Mouse (Mus musculus): ENCODE measurements around the gene Eef2.
"Not testable (repeated sequence)": the region's sequence is repeated elsewhere in the genome, so short reads cannot be mapped to it uniquely, and the experiment has no call there.

Eef2 gene

DNA sequence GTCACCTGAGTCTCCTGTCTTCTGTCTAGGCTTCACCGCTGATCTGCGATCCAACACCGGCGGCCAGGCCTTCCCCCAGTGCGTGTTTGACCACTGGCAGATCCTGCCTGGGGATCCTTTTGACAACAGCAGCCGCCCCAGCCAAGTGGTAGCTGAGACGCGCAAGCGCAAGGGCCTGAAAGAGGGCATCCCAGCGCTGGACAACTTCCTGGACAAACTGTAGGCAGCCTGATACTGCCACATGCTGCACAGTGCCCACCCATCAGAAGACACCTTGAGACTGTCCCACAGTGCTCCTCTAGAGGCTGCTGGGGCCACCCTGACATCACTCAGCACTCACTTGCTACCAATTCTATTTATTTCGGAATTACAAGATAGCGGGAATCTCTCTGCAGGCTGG is 5.4 kb downstream of the Eef2 start:
- not testable (repeated sequence) for DNase-seq

DNA sequence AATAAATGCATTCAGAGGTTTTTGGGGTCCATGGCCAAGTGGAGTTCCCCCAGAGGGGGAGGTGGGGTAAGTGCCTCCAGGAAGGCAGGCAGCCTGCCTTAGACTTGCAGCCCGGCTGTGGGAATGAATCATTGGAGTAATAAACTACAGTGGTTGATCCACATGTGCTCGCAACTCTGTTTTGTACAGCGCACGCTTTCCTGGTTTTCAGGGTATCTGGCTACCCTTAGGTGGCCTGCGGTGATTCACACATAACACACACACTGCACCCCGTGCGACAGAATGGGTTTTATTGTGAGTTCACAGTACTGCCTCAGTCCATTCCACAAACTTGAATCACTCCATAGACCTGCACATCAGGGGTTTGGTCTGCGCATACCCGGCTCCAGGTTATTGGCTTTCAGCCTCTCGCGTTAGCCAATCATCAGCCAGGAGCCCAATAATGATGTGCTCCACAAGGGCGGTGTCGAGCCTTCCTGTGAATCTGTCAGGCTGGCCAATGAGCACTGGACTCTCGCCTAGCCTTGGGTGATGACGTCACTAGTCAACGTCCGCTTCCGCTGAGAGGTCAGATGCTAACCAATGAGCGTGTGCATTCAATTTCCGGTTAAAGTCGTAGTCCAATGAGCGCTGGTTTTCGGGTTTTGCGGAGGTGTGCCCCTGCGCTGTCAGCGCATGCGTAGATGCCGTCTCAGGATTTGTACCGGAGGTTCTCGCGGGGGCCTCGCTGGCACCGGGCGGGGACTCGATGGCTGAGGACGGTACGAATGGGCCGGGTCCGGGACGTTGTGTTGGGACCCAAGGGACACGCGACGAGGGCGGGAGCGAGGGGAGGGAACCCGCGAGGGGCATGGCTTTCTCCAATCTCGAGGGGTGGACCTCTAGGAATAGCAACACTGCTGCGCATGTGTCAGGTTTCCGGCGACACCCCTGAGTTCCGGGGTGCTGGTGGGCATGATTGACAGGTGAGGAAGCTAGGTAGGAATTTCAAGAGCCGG is 6.2 kb downstream of the Eef2 start, which contains the start of gene Dapk3:
Gene Dapk3, plus strand, starts transcription at position 670 of the 998 bp plus-strand sequence.
- DNase-seq: peak; percentile 96

DNA sequence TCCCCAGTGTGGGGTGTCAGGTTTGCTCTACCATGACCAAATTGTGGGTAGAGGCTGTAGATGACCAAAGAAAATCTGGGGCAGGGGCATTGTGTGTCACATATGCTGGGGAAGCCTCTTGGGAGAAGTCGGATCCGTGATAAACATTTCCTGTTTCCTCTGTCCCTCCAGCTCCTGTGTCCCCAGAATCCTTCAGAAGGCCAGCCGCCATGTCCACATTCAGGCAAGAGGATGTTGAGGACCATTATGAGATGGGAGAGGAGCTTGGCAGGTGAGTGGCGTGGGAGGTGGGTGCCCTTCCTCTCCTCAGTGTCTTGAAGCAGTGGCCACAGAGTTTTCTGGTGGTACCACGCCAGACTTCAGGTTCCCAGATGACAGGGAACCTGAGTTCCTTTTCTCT is 7.4 kb downstream of the Eef2 start, which contains the start of gene 4930442H23Rik:
Gene 4930442H23Rik, minus strand, starts transcription at position 45 of the 400 bp plus-strand sequence.
- DNase-seq: no peak

DNA sequence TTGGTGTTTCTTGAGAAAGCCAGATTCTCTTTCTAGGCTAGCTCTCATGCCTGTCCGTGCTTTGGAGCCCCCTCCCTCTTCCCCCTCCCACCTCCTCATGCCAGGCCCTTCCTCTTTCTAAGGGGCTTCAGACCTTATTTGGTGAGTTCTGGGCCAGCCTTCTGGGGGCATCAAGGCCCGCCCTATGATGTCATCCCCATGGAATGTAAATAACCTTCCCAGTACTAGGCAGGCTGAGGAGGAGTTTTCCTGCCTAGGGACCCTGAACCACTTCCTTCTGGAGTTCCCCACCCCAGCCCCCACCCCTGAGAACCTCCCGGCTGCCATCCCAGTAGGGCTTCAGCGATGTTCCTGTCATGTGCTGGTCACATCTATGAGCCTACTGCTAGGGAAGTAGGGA is 8.3 kb downstream of the Eef2 start:
- no peak for DNase-seq

DNA sequence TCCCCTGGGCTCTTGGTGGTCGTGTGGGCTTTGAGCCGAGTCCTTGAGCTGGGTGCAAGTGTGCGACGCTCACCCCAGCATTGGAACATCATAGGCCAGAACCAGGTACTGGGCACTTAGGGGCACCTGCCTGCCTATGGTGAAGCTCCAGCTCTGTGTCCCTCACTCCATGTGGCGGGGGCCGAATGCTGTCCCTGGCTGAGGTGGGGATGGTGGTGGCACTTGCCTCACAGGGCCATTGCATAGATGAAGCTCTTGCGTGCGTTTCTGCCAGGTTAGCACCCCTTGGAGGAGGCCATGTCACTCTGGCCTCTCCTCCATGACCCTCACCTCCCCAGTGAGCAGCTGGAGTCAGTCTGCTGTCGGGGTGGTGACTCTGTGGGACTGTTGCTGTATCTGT is 10.7 kb downstream of the Eef2 start:
- DNase-seq: no peak

DNA sequence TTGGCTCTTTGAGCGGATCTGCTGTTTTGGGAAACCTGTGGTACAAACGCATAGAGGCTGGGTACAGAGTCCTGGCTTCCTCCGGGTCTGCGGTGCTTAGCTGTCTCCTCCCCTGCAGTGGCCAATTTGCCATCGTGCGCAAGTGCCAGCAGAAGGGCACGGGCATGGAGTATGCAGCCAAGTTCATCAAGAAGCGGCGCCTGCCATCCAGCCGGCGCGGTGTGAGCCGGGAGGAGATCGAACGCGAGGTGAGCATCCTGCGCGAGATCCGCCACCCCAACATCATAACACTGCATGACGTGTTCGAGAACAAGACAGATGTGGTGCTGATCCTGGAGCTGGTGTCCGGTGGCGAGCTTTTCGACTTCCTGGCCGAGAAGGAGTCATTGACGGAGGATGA is 13.4 kb downstream of the Eef2 start:
- no peak for DNase-seq

DNA sequence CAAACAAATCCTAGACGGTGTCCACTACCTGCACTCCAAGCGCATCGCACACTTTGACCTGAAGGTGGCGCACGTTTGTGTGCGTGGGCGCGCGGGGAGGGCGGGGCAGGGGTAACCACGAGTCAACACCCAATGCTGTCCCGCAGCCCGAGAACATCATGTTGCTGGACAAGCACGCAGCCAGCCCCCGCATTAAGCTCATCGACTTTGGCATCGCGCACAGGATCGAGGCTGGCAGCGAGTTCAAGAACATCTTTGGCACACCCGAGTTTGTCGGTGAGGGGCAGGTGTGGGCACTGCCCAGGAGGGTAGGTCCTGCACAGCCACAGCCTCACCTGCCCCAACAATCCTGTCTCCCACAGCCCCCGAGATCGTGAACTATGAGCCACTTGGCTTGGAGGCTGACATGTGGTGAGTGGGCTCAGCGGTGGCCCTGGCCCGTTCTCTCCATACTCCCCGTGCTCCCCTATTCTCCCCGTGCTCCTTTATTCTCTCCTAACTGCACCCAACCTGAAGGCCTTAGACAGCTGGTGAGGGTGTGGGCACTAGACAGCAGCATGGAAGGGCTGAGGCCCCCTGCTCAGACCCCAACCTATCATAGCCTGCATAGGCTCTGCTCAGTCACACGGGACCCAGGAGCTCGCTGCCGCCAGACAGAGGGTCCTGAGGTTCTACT is 13.9 kb downstream of the Eef2 start:
- DNase-seq: peak in 1 of 2 experiments; percentile 71

DNA sequence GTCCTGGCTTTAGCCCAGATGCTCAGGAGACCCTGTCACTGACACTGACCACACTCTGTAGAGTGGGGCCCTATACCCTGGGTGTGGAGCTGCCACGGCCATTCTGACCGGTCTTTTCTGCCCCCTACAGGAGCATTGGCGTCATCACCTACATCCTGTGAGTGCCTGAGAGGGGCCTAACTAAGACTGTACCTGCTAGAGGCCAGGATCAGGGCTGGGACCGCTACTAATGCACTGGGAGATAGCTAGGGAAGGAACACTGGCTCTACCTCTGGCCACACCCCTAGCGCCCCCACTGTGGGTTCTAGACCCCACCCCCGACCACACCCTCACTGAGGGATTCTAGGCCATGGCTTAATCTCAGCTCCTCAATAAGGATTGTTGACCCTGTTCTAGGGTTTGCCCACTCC is 14.5 kb downstream of the Eef2 start:
- DNase-seq: no peak

DNA sequence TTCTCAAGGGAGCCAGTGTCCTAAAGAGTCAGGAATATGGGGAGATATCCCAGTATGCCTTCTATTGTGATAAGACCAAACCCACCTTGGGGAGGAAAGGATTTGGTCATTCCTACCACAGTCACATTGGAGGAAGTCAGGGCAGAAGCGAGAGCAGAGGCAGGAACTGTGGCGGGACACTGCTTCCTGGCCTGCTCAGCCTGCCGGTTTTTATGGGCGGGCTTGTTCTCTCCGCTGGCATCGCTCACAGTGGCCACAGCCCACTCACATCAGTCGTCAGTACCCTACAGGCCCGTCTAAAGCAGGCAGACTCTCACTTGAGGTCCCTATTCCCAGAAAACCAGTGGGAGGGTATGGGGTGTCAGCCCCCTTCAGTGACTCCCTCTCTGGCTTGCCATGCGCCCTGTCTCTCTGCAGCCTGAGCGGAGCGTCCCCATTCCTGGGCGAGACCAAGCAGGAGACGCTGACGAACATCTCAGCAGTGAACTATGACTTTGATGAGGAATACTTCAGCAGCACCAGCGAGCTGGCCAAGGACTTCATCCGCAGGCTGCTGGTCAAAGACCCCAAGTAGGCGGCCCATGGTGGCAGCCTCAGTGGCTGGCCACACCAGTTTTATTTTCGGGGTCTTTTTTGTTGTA is 15.0 kb downstream of the Eef2 start:
- DNase-seq: peak in 1 of 2 experiments; percentile 38

DNA sequence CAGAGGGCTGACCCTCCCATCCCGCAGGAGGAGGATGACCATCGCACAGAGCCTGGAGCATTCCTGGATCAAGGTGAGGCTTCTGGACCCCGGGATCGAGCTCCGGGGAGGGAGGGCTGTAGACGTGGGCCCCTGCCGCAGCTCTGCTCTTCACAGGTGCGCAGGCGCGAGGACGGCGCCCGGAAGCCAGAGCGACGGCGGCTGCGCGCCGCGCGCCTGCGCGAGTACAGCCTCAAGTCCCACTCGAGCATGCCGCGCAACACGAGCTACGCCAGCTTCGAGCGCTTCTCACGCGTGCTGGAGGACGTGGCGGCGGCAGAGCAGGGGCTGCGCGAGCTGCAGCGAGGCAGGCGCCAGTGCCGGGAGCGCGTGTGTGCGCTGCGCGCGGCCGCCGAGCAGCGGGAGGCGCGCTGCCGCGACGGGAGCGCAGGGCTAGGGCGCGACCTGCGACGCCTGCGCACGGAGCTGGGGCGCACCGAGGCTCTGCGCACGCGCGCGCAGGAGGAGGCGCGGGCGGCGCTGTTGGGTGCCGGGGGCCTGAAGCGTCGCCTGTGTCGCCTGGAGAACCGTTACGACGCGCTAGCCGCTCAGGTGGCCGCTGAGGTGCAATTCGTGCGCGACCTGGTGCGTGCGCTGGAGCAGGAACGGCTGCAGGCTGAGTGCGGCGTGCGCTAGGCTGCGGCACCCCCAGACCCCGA is 16.0 kb downstream of the Eef2 start:
- DNase-seq: peak; percentile 92 to 93

DNA sequence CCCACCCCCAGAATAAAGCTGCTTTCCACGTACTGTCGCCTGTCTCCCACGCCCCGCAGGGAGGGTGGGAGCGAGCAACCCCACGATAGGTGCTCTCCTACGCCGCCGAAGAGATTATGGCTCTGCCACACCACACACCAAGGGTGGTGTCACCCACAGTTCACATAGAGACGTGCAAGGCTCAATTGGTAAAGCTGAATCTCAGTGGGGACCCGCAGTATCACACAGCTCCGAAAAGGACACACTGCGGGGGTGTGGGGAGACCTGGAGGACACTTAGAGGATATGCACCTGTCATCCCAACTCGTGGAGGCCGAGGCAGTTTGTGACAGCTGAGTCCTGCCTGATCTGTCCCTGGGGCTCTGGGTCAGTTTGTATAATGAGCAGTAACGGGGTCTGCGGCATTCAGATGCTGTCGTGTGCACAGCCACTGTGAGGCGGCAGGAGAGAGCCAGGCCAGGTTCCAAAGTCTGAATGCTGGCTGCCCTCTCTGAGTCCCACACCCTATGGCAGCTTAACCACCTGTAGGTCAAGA is 16.6 kb downstream of the Eef2 start:
- DNase-seq: peak; percentile 64 to 71

DNA sequence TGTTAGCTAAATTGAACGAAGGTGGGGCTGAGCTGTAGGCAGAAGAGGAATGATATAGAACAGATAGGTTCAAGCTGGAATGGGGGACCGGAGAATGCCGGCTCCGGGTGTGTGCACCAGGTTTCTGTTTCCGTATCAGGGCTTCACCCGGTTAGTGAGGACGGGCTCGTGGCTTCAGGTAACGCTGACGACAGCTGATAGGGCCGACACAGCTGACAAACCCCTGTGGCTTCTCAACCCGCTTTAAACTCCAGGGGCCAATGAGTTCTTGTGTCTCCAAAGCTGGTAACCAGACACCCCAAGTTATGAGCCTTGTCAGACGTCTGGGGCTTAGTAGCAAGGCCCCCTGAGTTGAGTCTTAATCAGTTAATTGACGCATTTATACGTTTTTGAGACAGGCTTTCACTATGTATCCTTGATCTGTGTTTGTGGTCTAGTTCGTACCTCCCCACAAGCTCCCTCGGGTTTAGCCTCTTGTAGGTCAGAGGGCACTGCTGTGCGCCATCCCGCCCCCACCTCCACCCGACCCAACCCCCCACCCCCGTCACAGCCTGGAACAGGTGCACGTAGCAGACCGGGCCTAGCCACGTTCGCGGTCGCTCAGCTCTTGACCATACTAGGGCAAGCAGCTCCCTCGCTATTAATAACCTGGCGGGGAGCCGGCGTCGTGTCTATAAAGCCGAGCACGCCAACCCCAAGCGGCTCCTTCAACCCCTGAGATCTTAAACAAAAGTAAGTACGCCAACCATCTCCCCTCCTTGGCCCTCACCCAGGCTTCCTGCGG is 17.8 kb downstream of the Eef2 start:
- peak; percentile 56 to 77 for DNase-seq

DNA sequence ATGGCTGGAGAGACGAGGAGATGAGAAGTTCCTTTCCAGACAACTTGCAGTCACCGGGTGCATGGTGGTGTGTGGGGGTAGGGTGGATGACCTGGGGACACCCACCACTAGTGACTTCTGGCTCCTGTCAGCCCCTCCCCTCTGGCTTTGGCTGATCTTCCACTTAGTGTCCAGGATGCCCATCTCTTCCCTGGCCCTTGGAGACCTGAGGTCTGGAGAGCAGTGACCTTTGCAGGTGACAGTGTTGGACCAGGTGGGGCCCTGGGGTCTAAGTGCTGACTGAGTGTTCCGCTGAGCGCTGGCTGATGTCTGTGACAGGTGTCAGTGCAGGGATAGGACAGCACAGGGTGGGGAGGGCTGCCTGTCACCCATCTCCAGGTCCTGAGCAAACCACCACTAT is 18.9 kb downstream of the Eef2 start:
- no peak for DNase-seq

DNA sequence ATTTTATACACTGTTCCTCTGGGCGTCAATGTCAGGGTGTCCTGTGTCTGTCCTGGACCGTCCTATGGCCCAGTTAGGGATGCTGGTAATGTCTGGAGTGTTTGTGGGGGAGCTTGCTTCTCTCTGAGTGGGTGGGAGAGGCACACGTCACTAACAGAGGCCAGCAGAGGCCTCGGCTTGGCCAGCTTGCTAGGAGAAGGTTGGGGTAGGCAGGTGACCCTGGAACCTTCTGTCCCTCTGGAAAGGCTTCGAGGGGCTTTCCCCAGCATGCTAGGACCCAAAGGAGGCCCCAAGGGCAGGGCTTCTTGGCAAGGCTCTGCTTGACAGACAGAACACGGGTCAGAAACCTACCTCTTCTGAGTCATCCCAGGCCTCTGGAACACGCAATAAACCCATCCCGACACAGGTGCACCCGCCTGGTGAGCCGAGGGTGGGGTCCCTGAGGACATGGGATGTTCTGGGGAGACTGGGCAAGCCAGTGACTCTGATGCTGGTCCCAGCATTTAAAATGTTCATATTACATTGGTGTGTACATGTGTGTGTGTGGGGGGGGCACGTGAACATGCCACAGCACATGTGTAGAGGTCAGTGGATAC is 20.1 kb downstream of the Eef2 start:
- DNase-seq: no peak

DNA sequence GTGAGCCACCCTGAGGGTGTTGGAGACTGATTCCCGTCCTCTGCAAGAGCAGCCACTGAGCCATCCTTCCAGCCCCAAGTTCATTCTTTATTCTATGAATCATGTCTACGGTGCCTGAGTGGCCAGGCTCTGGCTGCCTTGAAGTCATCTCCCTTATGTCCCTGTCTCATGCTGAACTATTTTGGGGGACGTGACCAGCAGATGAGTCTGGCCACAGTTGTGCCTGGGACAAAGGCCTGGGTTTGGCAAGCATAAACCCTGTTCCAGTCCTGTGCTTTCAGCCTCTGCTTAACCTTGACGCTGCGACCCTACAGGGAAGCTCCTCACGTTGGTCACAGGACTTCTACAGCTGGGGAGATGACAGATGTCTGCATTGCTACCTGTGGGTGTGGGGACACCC is 20.9 kb downstream of the Eef2 start:
- no peak for DNase-seq

DNA sequence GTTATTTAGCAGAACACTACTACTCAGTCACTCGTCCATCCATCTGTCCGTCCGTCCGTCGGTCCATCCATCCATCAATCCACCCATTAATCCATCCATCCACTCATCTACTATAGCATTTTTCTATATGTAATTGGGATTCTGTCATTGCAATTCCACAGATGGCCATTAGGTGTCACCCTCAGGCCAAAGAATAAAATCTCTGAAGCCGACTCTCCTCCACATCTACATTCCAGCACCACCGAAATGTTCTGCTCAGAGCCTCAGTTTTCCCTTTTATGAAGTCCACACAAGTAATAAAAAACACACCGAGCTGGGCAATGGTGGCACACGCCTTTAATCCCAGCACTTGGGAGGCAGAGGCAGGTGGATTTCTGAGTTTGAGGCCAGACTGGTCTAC is 21.8 kb downstream of the Eef2 start:
- DNase-seq: peak; percentile 69 to 81

DNA sequence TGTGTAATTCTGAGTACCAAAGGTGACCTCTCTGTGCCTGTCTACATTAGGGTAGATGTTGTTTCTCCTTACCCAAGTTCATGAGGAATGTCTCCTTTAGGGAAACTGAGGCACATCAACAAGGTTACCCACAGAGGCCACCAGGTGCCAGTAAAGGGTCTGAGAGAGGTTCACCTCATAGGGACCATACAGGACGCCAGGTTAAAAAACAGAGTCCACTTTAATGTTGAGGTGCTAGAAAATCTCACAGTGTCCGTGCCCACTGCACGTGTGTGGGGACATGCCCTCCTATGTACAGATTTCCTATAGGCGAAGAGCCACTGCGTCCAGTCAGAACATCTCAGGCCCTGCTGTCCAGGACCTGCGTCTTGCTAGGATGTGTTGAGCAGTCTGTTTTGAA is 22.6 kb downstream of the Eef2 start:
- DNase-seq: no peak

DNA sequence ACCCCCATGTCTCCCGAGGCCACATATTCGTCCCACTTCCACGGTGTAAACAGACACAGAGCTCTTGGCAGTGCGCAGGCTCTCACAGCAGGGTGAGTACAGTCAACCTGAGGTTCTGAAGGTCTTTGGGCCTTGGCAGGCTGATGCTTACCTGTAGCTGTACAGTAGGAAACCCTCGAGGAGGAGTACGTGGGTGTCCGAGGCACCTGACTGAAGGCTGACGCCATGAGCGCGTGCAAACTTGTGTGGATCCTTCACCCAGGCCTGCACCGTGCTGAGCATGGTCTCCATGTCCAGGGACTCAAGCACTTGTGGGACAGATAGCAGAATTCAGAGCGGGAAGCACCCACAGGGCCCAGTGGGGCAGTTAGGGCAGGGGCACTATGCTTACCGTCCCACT is 23.7 kb downstream of the Eef2 start:
- DNase-seq: no peak

DNA sequence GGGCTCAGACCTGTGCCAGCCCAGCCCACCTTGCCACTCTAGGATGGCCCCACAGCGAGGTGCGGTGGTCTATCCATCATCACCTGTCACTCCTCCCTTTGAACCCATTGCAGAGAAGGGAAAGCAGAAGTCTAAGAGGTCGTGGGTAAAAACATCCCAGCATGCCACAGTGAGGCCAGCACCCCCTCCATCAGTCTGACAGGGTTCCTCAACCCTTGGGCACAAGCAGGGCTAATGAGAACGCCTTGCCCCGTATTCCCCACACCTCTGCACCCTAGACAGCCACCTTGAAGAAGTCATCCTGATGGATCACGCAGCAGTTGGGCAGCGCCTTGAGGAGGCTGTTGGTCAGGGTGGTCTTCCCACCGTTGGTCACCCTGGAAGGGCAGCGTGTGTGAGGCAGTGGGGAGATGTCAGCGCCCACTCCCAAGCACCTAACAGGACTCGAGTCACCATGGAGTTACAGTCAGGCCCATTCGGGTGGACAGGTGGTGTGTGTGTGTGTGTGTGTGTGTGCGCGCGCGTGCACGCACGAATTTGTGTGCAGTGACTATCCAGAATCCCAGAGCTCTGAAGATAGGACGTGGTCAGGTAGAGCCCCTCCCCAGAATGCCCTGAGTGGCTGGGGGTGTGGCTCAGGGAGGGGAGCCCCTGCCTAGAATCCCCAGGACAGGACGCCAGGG is 24.3 kb downstream of the Eef2 start:
- DNase-seq: no peak

All from cerebellum, postnatal 25 days (tissue).